Mouse (Mus musculus): ENCODE data around the gene Sult2b1. TPM values are rescaled to one million over a fixed set of nuclear protein-coding genes. Genes with fewer than 3 reads are reported as not detected.
A peak's percentile ranks its signal among the peaks of the same experiment; 100 is the strongest.

The Sult2b1 gene
- polyA plus RNA-seq, 1 experiment, result not detected

GRCm38 (mm10) chr7:45824598-45824997 is 40.1 kb upstream of the Sult2b1 start, which contains the start of gene Kcnj14:
Gene Kcnj14, minus strand, starts transcription at chr7:45824782.
- TF ChIP-seq POLR2A (IDR thresholded peaks at IDR 0.05; ENCODE audit: borderline replicate concordance, control insufficient read depth, low read depth, low read length) (no peak), CTCF (IDR thresholded peaks at IDR 0.05; ENCODE audit: control insufficient read depth, insufficient read depth, low read length) (no peak)
- Histone ChIP-seq H3K4me1 (ENCODE audit: control insufficient read depth, insufficient read depth, low read length) (no peaks in the 10 kb centered on the region), H3K4me3 (replicated peaks; ENCODE audit: control insufficient read depth, low read depth, low read length) (no peak within 1 kb of the TSS), H3K27ac (ENCODE audit: control insufficient read depth, insufficient read depth, low read depth, low read length, poor library complexity) (no peak within 1 kb of the TSS)
- 75% methylated on average over 7 of the region's 7 CpGs for WGBS

DNA sequence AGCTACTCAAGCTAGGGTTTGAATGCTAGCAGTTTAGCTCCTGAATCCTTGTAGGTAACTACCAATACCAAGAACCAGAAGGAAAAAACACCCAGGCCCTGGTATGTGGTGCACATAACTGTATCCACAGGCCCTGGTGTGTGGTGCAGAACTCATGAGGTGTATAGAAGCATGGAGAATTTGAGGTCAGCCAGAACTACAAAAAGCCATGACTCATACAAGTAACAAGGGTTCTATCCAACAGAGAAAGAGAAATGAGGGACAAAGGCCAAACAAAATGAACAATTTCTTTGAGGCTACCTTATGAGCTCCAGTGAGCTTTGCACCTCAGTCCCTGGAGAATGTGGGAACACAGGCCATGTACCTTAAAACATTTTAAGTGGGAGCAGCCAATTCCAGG is 36.4 kb upstream of the Sult2b1 start:
- TF ChIP-seq CTCF (IDR thresholded peaks at IDR 0.05; ENCODE audit: control insufficient read depth, insufficient read depth, low read length), result no peak
- no peak for TF ChIP-seq POLR2A (IDR thresholded peaks at IDR 0.05; ENCODE audit: borderline replicate concordance, control insufficient read depth, low read depth, low read length)

DNA sequence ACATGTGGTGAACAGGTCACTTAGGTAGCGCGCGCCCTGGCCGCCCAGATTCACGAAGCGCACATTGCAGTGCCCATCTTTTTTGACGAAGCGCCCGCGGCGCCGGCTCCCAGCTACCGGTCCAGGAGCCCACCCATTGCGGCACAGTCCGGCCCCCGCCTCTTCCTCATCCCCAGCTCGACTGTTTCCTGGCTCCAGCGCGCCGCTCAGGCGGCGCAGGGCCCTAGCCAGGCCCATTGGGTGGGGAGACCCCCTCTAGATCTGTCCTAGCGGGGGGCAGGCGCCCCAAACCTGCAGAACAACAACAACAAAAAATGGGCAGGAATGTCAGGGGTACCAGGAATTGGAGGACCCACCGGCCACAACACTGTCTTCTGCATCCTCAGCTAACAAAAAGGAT is 35.4 kb upstream of the Sult2b1 start:
- WGBS, result 12% methylated on average over 25 of the region's 25 CpGs
- H3K4me3 ChIP-seq (replicated peaks; ENCODE audit: control insufficient read depth, low read depth, low read length), result no peak overlapping the region
- H3K27ac ChIP-seq (ENCODE audit: control insufficient read depth, insufficient read depth, low read depth, low read length, poor library complexity), result no peak overlapping the region
- no peaks in the 10 kb centered on the region for H3K4me1 ChIP-seq (ENCODE audit: control insufficient read depth, insufficient read depth, low read length)
- TF ChIP-seq POLR2A (IDR thresholded peaks at IDR 0.05; ENCODE audit: borderline replicate concordance, control insufficient read depth, low read depth, low read length), result no peak
- no peak for TF ChIP-seq CTCF (IDR thresholded peaks at IDR 0.05; ENCODE audit: control insufficient read depth, insufficient read depth, low read length)

More for the DNA sequence above, 36.4 kb upstream of the Sult2b1 start:
- no peak overlapping the region for H3K27ac ChIP-seq (ENCODE audit: control insufficient read depth, insufficient read depth, low read depth, low read length, poor library complexity)
- no peaks in the 10 kb centered on the region for H3K4me1 ChIP-seq (ENCODE audit: control insufficient read depth, insufficient read depth, low read length)
- H3K4me3 ChIP-seq (replicated peaks; ENCODE audit: control insufficient read depth, low read depth, low read length), result no peak overlapping the region

GRCm38 (mm10) chr7:45815984-45816351 is 31.5 kb upstream of the Sult2b1 start:
- TF ChIP-seq POLR2A (IDR thresholded peaks at IDR 0.05; ENCODE audit: borderline replicate concordance, control insufficient read depth, low read depth, low read length), result no peak
- no peak for TF ChIP-seq CTCF (IDR thresholded peaks at IDR 0.05; ENCODE audit: control insufficient read depth, insufficient read depth, low read length)
- no peaks in the 10 kb centered on the region for H3K4me1 ChIP-seq (ENCODE audit: control insufficient read depth, insufficient read depth, low read length)
- no peak overlapping the region for H3K27ac ChIP-seq (ENCODE audit: control insufficient read depth, insufficient read depth, low read depth, low read length, poor library complexity)
- H3K4me3 ChIP-seq (replicated peaks; ENCODE audit: control insufficient read depth, low read depth, low read length), result no peak overlapping the region
- WGBS, result 57% methylated on average over 2 of the region's 2 CpGs

DNA sequence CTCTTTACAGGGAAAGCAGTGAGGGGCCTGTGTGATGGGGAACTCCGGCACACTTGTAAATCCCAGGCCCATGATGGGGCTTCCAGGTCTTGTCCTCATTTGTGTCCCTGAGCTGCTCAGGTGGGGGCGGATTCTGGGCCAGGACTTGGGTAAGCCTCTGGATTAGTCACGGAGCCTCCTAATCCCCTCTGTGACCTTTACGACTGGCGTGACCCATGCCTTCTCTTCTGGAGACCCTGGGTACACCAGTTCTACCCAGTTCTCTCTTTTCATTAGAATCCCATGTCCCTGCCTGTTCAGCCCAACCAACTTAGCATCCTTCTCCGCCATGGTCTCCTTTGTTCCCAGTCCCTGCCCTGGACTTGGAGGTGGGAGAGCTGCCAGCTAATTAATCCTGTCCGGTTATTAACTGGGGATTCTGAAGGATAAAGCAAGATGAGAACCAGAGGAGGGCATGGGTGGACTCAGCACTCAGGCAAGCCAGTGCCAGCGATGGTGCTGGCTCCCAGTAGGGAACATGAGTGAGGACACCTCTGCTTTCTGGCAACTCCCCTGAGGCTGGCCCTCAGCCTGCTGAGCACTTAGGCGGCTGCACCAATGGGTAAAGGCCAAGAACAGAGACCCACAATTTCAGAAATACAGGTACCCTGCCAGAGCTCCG is 31.0 kb upstream of the Sult2b1 start:
- no peak overlapping the region for H3K4me3 ChIP-seq (replicated peaks; ENCODE audit: control insufficient read depth, low read depth, low read length)
- H3K4me1 ChIP-seq (ENCODE audit: control insufficient read depth, insufficient read depth, low read length), result no peaks in the 10 kb centered on the region
- no peak for TF ChIP-seq POLR2A (IDR thresholded peaks at IDR 0.05; ENCODE audit: borderline replicate concordance, control insufficient read depth, low read depth, low read length)
- no peak for TF ChIP-seq CTCF (IDR thresholded peaks at IDR 0.05; ENCODE audit: control insufficient read depth, insufficient read depth, low read length)
- 84% methylated on average over 10 of the region's 10 CpGs for WGBS
- H3K27ac ChIP-seq (ENCODE audit: control insufficient read depth, insufficient read depth, low read depth, low read length, poor library complexity), result no peak overlapping the region

DNA sequence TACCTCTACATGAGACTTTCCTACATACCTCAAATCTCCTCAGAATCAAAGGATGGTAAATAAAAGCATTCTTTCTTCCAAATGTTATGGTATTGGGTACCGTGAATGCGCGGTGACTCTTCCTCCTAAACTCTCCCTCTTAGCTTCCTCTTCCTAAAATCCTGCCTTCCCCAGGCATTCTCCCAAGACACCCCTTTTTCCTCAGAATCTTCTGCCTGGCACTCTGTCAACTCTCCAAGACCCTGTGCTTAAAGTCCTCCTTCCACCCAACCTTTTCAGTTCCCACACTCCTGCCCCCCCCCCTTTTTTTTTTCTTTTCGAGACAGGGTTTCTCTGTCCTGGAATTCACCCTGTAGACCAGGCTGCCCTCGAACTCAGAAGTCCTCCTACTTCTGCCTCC is 30.4 kb upstream of the Sult2b1 start:
- 3% methylated on average over 5 of the region's 5 CpGs for WGBS
- Histone ChIP-seq H3K4me3 (replicated peaks; ENCODE audit: control insufficient read depth, low read depth, low read length) (peak overlapping the region; percentile 16), H3K4me1 (ENCODE audit: control insufficient read depth, insufficient read depth, low read length) (no peaks in the 10 kb centered on the region), H3K27ac (ENCODE audit: control insufficient read depth, insufficient read depth, low read depth, low read length, poor library complexity) (no peak overlapping the region)
- no peak for TF ChIP-seq CTCF (IDR thresholded peaks at IDR 0.05; ENCODE audit: control insufficient read depth, insufficient read depth, low read length)
- no peak for TF ChIP-seq POLR2A (IDR thresholded peaks at IDR 0.05; ENCODE audit: borderline replicate concordance, control insufficient read depth, low read depth, low read length)

- 1% methylated on average over 92 of the region's 92 CpGs for WGBS
- no peak for TF ChIP-seq CTCF (IDR thresholded peaks at IDR 0.05; ENCODE audit: control insufficient read depth, insufficient read depth, low read length)
- peak; percentile 90 for TF ChIP-seq POLR2A (IDR thresholded peaks at IDR 0.05; ENCODE audit: borderline replicate concordance, control insufficient read depth, low read depth, low read length)
- no peaks in the 10 kb centered on the region for H3K4me1 ChIP-seq (ENCODE audit: control insufficient read depth, insufficient read depth, low read length)
- peak within 1 kb of the TSS; percentile 87 for H3K4me3 ChIP-seq (replicated peaks; ENCODE audit: control insufficient read depth, low read depth, low read length)
- peak within 1 kb of the TSS; percentile 99 for H3K27ac ChIP-seq (ENCODE audit: control insufficient read depth, insufficient read depth, low read depth, low read length, poor library complexity)
Measured at GRCm38 (mm10) chr7:45813787-45814779, 29.6 kb upstream of the Sult2b1 start, which contains the start of gene Cyth2. Gene Cyth2, minus strand, starts transcription at chr7:45814581.

DNA sequence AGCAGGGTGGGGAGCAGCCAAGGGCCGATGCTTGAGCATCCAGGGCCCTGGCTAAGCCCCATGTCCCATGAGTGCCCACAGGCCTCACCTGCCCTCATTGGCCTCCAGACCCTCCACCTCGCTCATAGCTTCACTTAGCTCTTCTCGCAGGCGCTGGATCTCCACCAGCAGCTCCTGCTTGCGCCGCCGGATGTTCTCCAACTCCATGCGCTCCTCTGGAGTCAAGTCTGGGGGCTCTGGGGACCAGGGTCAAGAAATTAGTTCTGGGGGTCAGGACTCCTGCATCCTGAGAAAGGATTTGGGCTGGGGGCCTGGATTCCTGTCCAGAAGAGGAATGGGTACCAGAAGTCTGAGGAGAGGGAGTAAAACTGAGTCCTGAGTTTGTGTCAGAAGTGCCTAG is 28.5 kb upstream of the Sult2b1 start:
- TF ChIP-seq POLR2A (IDR thresholded peaks at IDR 0.05; ENCODE audit: borderline replicate concordance, control insufficient read depth, low read depth, low read length), result no peak
- no peak for TF ChIP-seq CTCF (IDR thresholded peaks at IDR 0.05; ENCODE audit: control insufficient read depth, insufficient read depth, low read length)
- Histone ChIP-seq H3K27ac (ENCODE audit: control insufficient read depth, insufficient read depth, low read depth, low read length, poor library complexity) (no peak overlapping the region), H3K4me3 (replicated peaks; ENCODE audit: control insufficient read depth, low read depth, low read length) (no peak overlapping the region), H3K4me1 (ENCODE audit: control insufficient read depth, insufficient read depth, low read length) (no peaks in the 10 kb centered on the region)
- WGBS, result 93% methylated on average over 8 of the region's 8 CpGs

Measured in bone marrow, adult 2 months (tissue).